Mouse (Mus musculus) testis, adult 2 months (tissue): ENCODE measurements around the gene Spaca7. TPM values are rescaled to one million over a fixed set of nuclear protein-coding genes. Genes with fewer than 3 reads are reported as not detected.

Experiments used
- H3K27ac ChIP-seq: fragments of 200-500 bp; 2 replicates; pipeline ENCODE4 v1.5.1; 2012; ENCODE audit warnings: low read depth, low read length; ENCODE audit not compliant: control insufficient read depth, insufficient read depth
- H3K27me3 ChIP-seq: fragments of 200-500 bp; 2 replicates; pipeline ENCODE4 v1.6.1; 2012; ENCODE audit warnings: mild to moderate bottlenecking, low read length, moderate library complexity; ENCODE audit not compliant: control insufficient read depth, insufficient read depth
- H3K36me3 ChIP-seq: fragments of 200-500 bp; 2 replicates; pipeline ENCODE4 v1.6.1; 2012; ENCODE audit warnings: mild to moderate bottlenecking, low read length; ENCODE audit not compliant: control insufficient read depth, insufficient read depth
- H3K4me1 ChIP-seq: fragments of 200-500 bp; 2 replicates; pipeline ENCODE4 v1.6.1; 2012; ENCODE audit warnings: low read length; ENCODE audit not compliant: control insufficient read depth, insufficient read depth
- H3K4me3 ChIP-seq: fragments of 200-500 bp; 2 replicates; pipeline ENCODE4 v1.5.1; 2012; ENCODE audit warnings: low read depth, mild to moderate bottlenecking, low read length, moderate library complexity, mixed read lengths; ENCODE audit not compliant: control insufficient read depth
- CTCF ChIP-seq: fragments of 200-500 bp; IDR thresholded peaks from 2 replicates; pipeline ENCODE4 v1.5.1; 2012; ENCODE audit warnings: low read depth, mild to moderate bottlenecking, inconsistent platforms, low read length, moderate library complexity; ENCODE audit not compliant: control insufficient read depth, insufficient read depth, insufficient replicate concordance
- POLR2A ChIP-seq: fragments of 200-500 bp; IDR thresholded peaks from 2 replicates; pipeline ENCODE4 v1.6.1; 2012; ENCODE audit warnings: low read depth, mild to moderate bottlenecking, inconsistent platforms, low read length, moderate library complexity; ENCODE audit not compliant: control insufficient read depth
- polyA plus RNA-seq: library from polyadenylated mRNA; depleted of rRNA; stranded (reverse); fragments of >200 nt; gene quantifications from 2 replicates; pipeline ENCODE4 v1.2.3, GENCODE M21; 2012; rRNA removed

Spaca7 gene
- 101 and 184 TPM in 2 replicates for polyA plus RNA-seq

GRCm38 (mm10) chr8:12572814-12573534 is at the start of gene Spaca7:
Gene Spaca7 (plus strand): TSS chr8:12573029.
- no peaks in the 10 kb centered on the region for H3K27me3 ChIP-seq
- no peaks in the 10 kb centered on the region for H3K4me1 ChIP-seq
- H3K27ac ChIP-seq, result peak within 1 kb of the TSS; percentile 57
- TF ChIP-seq POLR2A (peak; percentile 74; the same call in 1 of the 2 replicates), CTCF (no peak)
- H3K4me3 ChIP-seq, result peak within 1 kb of the TSS; percentile 65
- no peaks in the 10 kb centered on the region for H3K36me3 ChIP-seq

DNA sequence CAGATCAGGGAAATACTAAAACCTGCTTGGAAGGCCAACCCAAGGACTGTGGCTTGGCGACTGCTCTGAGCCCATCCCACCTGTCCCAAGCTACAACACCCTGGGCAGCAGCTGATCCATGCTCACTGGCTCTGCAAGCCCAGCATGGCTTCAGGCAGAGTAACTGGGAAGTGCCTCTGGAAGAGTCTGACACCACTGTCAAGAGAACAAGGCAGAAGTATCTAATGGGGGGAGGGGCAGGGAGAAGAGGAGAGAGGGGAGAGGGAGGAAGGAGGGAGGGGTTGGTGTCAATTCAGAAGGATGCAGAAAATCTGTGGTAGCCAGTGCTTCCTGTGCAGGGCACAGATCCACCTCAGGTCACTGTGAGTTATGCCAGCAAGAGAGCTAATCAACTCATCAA is 48.5 kb upstream of the Spaca7 start:
- Histone ChIP-seq H3K27me3 (no peaks in the 10 kb centered on the region), H3K36me3 (no peaks in the 10 kb centered on the region), H3K27ac (no peak overlapping the region), H3K4me3 (no peak overlapping the region), H3K4me1 (no peaks in the 10 kb centered on the region)
- TF ChIP-seq CTCF, result no peak
- TF ChIP-seq POLR2A, result no peak

GRCm38 (mm10) chr8:12528659-12529058 is 44.2 kb upstream of the Spaca7 start:
- H3K27ac ChIP-seq, result no peak overlapping the region
- no peaks in the 10 kb centered on the region for H3K27me3 ChIP-seq
- H3K4me3 ChIP-seq, result no peak overlapping the region
- no peaks in the 10 kb centered on the region for H3K4me1 ChIP-seq
- TF ChIP-seq CTCF (no peak), POLR2A (no peak)
- H3K36me3 ChIP-seq, result no peaks in the 10 kb centered on the region

- H3K27ac ChIP-seq, result no peak overlapping the region
- no peak overlapping the region for H3K4me3 ChIP-seq
- H3K4me1 ChIP-seq, result no peaks in the 10 kb centered on the region; the same call in none of the 2 replicates
- TF ChIP-seq POLR2A (no peak), CTCF (no peak)
- no peaks in the 10 kb centered on the region for H3K36me3 ChIP-seq
- H3K27me3 ChIP-seq, result no peaks in the 10 kb centered on the region
These were observed 37.2 kb upstream of the Spaca7 start for GRCm38 (mm10) chr8:12535617-12536016.

DNA sequence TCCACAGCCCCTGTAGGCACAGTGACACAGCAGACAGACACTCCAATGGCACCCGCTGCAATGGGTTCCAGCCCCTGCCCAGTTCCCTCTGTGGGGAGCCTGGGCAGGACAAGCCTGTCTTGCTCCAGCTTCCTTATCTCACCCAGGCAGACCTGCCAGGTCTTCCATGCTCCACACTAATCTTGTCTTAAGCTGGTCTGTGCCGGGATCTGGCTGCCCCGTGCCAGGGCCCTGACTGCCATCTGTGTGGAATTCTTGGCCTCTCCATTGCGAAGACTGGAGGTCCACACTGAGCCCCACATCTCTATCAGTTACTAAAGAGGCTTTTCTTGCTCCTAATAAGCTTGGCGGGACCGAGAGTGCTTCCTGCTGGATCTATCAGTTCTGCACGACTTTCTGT is 36.5 kb upstream of the Spaca7 start:
- Histone ChIP-seq H3K4me1 (no peaks in the 10 kb centered on the region; the same call in none of the 2 replicates), H3K36me3 (no peaks in the 10 kb centered on the region), H3K27me3 (no peaks in the 10 kb centered on the region), H3K27ac (no peak overlapping the region), H3K4me3 (no peak overlapping the region)
- no peak for TF ChIP-seq POLR2A
- no peak for TF ChIP-seq CTCF

GRCm38 (mm10) chr8:12545236-12545635 is 27.6 kb upstream of the Spaca7 start:
- Histone ChIP-seq H3K4me3 (no peak overlapping the region), H3K4me1 (no peaks in the 10 kb centered on the region), H3K27me3 (no peaks in the 10 kb centered on the region), H3K36me3 (no peaks in the 10 kb centered on the region), H3K27ac (no peak overlapping the region)
- no peak for TF ChIP-seq POLR2A
- no peak for TF ChIP-seq CTCF

DNA sequence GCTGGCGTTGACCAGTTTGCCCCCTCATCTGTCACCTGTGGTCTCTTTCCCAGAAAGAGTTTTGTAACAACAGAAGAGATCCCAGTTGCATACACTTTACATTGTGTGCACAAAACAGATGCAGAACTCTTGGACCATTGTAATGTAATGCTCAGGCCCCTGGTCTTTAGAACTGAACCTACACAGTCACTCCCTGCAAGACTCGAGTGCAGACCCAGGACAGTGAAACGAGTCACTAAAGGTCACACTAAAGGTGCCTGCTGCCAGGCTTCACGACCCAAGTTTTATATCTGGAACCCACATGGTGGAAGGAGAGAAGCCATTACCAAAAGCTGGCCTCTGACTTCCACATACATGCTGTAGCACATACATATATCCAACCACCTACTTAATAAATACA is 27.2 kb upstream of the Spaca7 start:
- TF ChIP-seq POLR2A (no peak), CTCF (no peak)
- no peaks in the 10 kb centered on the region for H3K36me3 ChIP-seq
- H3K4me1 ChIP-seq, result no peaks in the 10 kb centered on the region
- H3K27me3 ChIP-seq, result no peaks in the 10 kb centered on the region
- no peak overlapping the region for H3K4me3 ChIP-seq
- no peak overlapping the region for H3K27ac ChIP-seq
